Mouse (Mus musculus) stomach, embryonic 15.5 days (tissue): ENCODE results near the gene Nkapd1. TPM values are rescaled to one million over a fixed set of nuclear protein-coding genes. Genes with fewer than 3 reads are reported as not detected.

Experiments used
- ATAC-seq: fragments of 200-750 bp; cut with Nextera tagmentation; 2 replicates; pipeline ENCODE4 v1.8.0; 2017; ENCODE audit warnings: low read depth, moderate number of reproducible peaks, moderate TSS enrichment; ENCODE audit not compliant: insufficient read depth, low FRiP score
- H3K27ac ChIP-seq: fragments of 300-500 bp; sonication (generic); 2 replicates; pipeline ENCODE4 v1.5.1; 2015; ENCODE audit warnings: mild to moderate bottlenecking, inconsistent platforms
- H3K27me3 ChIP-seq: fragments of 300-500 bp; sonication (generic); replicated peaks from 2 replicates; pipeline ENCODE4 v1.6.1; 2015; ENCODE audit warnings: inconsistent platforms
- H3K36me3 ChIP-seq: fragments of 300-500 bp; sonication (generic); 2 replicates; pipeline ENCODE4 v1.6.1; 2015; ENCODE audit warnings: inconsistent platforms
- H3K4me1 ChIP-seq: fragments of 300-500 bp; sonication (generic); 2 replicates; pipeline ENCODE4 v1.6.1; 2015; ENCODE audit warnings: inconsistent platforms
- H3K4me2 ChIP-seq: fragments of 300-500 bp; sonication (generic); 2 replicates; pipeline ENCODE4 v1.6.1; 2015; ENCODE audit warnings: mild to moderate bottlenecking, inconsistent platforms
- H3K4me3 ChIP-seq: fragments of 300-500 bp; sonication (generic); replicated peaks from 2 replicates; pipeline ENCODE4 v1.5.1; 2015; ENCODE audit warnings: inconsistent platforms
- H3K9ac ChIP-seq: fragments of 300-500 bp; sonication (generic); 2 replicates; pipeline ENCODE4 v1.6.1; 2015; ENCODE audit warnings: inconsistent platforms
- H3K9me3 ChIP-seq: fragments of 300-500 bp; sonication (generic); 2 replicates; pipeline ENCODE4 v1.6.1; 2016; ENCODE audit warnings: inconsistent platforms
- whole genome bisulfite sequencing: fragments of 180-500 bp; shearing (Covaris S2); methylation state at CpG from one replicate; pipeline ENCODE4 v1.1.7; 2015; 5-methylcytosine and 5-hydroxymethylcytosine counted together
- polyA plus RNA-seq: library from polyadenylated mRNA; unstranded; fragments of >200 nt; fragmentation: Nextera tagmentation; extraction: Ambion mirVana; gene quantifications from 2 replicates; pipeline ENCODE4 v1.2.1, GENCODE M21; 2015

Nkapd1 gene
- polyA plus RNA-seq, 1 experiment from 2014 or later: 19.3 TPM

DNA sequence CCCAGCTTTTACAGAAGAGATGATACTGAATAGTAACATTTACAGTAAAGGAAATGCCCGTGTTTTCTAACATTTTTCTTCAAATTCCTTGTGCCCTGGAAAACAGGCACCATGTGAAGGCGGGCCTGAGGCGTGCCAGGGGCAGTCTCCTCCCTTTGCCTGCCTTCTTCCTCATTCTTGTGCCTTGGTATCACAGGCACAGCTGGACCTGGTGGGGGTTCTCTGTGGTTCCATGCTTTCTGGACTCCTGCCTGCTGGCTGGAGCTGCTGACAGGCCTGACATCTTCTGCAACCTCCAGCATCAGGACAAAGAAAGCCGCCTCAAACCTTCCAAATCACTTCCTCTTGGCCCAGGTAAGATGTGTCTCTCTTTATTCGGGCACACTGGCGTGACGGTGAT lies 52.1 kb downstream of the Nkapd1 start:
- whole genome bisulfite sequencing: 72% methylated on average over 7 of the region's 7 CpGs

GRCm38 (mm10) chr9:50561918-50562360 lies 55.3 kb downstream of the Nkapd1 start:
- WGBS: 86% methylated on average over 2 of the region's 2 CpGs
- Histone ChIP-seq H3K4me2 (no peak overlapping the region), H3K9ac (no peak overlapping the region), H3K4me1 (no peaks in the 10 kb centered on the region), H3K27me3 (no peaks in the 10 kb centered on the region), H3K9me3 (no peaks in the 10 kb centered on the region), H3K36me3 (no peaks in the 10 kb centered on the region), H3K27ac (no peak overlapping the region), H3K4me3 (no peak overlapping the region)
- ATAC-seq: no peak

More for the DNA sequence above, 52.1 kb downstream of the Nkapd1 start:
- no peaks in the 10 kb centered on the region for H3K9me3 ChIP-seq
- H3K27me3 ChIP-seq: no peaks in the 10 kb centered on the region
- H3K4me2 ChIP-seq: no peak overlapping the region
- no peaks in the 10 kb centered on the region for H3K4me1 ChIP-seq
- no peak for ATAC-seq
- no peak overlapping the region for H3K27ac ChIP-seq
- H3K9ac ChIP-seq: no peak overlapping the region
- no peak overlapping the region for H3K4me3 ChIP-seq
- H3K36me3 ChIP-seq: no peaks in the 10 kb centered on the region

- H3K4me2 ChIP-seq: no peak within 1 kb of the TSS
- no peak within 1 kb of the TSS for H3K9ac ChIP-seq
- H3K36me3 ChIP-seq: no peaks in the 10 kb centered on the region
- H3K9me3 ChIP-seq: no peaks in the 10 kb centered on the region
- no peak within 1 kb of the TSS for H3K27ac ChIP-seq
- no peaks in the 10 kb centered on the region for H3K27me3 ChIP-seq
- no peak within 1 kb of the TSS for H3K4me3 ChIP-seq
- ATAC-seq: no peak
- no peaks in the 10 kb centered on the region for H3K4me1 ChIP-seq
- WGBS: 83% methylated on average over 38 of the region's 38 CpGs
Observed at GRCm38 (mm10) chr9:50561145-50561917, 55.9 kb downstream of the Nkapd1 start, which contains the start of gene Tex12. TSS of gene Tex12 (minus strand) at chr9:50561325.

Other genes with a start within 250 kb of the Nkapd1 start
- gene Plet1, start 122.9 kb downstream of the Nkapd1 start, polyA plus RNA-seq: 7.8 and 9.7 TPM in 2 replicates
- 83.4 and 92.6 TPM in 2 replicates for gene Pts, start 88.7 kb downstream of the Nkapd1 start, polyA plus RNA-seq
- gene Il18, start 62.6 kb downstream of the Nkapd1 start, polyA plus RNA-seq: 10.1 and 13.7 TPM in 2 replicates
- gene Bco2, start 62.3 kb downstream of the Nkapd1 start, polyA plus RNA-seq: 1.1 and 1.3 TPM in 2 replicates
- gene Tex12, start 56.1 kb downstream of the Nkapd1 start, polyA plus RNA-seq: not detected in 2 replicates
- 362 and 375 TPM in 2 replicates for gene Sdhd, start 13.7 kb downstream of the Nkapd1 start, polyA plus RNA-seq
- gene Timm8b, start 13.6 kb downstream of the Nkapd1 start, polyA plus RNA-seq: 243 and 275 TPM in 2 replicates
- gene Pih1d2, start 143 bp downstream of the Nkapd1 start, polyA plus RNA-seq: 2.4 and 3.7 TPM in 2 replicates
- gene Dlat, start 42.3 kb upstream of the Nkapd1 start, polyA plus RNA-seq: 42.9 and 49.3 TPM in 2 replicates
- 8.0 and 10.9 TPM in 2 replicates for gene Dixdc1, start 122.1 kb upstream of the Nkapd1 start, polyA plus RNA-seq
- gene 2310030G06Rik, start 129.1 kb upstream of the Nkapd1 start, polyA plus RNA-seq: 16.0 and 17.5 TPM in 2 replicates
- 64.1 and 74.6 TPM in 2 replicates for gene Cryab, start 133.9 kb upstream of the Nkapd1 start, polyA plus RNA-seq
- 5.4 and 6.9 TPM in 2 replicates for gene Hspb2, start 134.9 kb upstream of the Nkapd1 start, polyA plus RNA-seq
- 12.3 and 12.5 TPM in 2 replicates for gene Fdxacb1, start 150.8 kb upstream of the Nkapd1 start, polyA plus RNA-seq
- gene Alg9, start 157.6 kb upstream of the Nkapd1 start, polyA plus RNA-seq: 36.7 and 40.6 TPM in 2 replicates
- 31.2 and 32.6 TPM in 2 replicates for gene 1110032A03Rik, start 158.1 kb upstream of the Nkapd1 start, polyA plus RNA-seq
- gene Ppp2r1b, start 227.8 kb upstream of the Nkapd1 start, polyA plus RNA-seq: 74.3 and 74.5 TPM in 2 replicates